Mouse (Mus musculus) T-helper 2 cell (primary cell): ENCODE data around the gene Vmn2r43.
"Not testable (repeated sequence)": the region's sequence is repeated elsewhere in the genome, so short reads cannot be mapped to it uniquely, and the experiment has no call there.

Source experiments
- in situ Hi-C: fragments of 300-600 bp; cut with MboI, MseI; formaldehyde crosslinking; loops from one replicate; pipeline ENCODE4 v1.15.1; 2025; ENCODE audit warnings: high pct_unique_total_duplicates

Gene Vmn2r43

DNA sequence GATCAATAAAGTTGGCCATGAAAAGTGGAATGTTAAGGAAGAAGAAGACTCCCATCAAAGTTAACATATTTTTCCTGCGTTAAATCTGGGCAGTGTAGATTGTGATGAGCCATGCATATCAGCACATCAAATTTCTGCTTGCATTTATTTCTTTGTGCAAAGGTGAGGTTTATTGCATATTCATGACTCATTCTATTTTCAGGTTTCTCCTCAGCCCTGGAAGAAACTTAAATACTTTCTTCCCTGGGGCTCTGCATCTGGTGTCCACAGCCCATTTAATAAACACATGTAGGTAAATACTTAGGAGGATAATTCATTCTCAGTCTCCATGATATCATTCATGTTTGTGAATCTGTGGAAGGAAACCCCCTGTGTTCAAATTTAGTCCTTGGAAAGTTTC is at the start of gene Vmn2r43:
Gene Vmn2r43, minus strand, starts transcription at position 101 of the 400 bp plus-strand sequence.
- in situ Hi-C loops = loop anchor here (25.0 kb wide), 1 partner anchor 748 kb away; no protein-coding TSS in a partner anchor

DNA sequence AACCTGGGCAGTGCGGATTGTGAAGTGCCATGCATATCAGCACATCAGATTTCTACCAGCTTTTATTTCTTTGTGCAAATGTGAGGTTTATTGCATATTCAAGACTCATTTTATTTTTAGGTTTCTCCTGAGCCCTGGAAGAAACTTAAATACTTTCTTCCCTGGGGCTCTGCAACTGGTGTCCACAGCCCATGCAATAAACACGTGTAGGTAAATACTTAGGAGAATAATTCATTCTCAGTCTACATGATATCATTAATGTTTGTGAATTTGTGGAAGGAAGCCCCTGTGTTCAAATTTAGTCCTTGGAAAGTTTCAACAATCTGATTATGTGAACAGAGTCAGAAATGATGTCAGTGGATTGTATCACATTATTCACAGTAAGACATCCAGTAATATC is 60.2 kb downstream of the Vmn2r43 start, which contains the start of gene Vmn2r42:
Gene Vmn2r42, minus strand, starts transcription at position 101 of the 400 bp plus-strand sequence.
- in situ Hi-C loops = not testable (repeated sequence)
